Mouse (Mus musculus) cerebellum, adult 8-10 months (tissue): ENCODE measurements around the gene Casc3.

Source experiments
- DNase-seq: peaks from one replicate; pipeline ENCODE4 v3.0.0; 2022

The Casc3 gene

GRCm38 (mm10) chr11:98804605-98805004, at the start of gene Casc3:
TSS of gene Casc3 (plus strand) at chr11:98804905.
- no peak for DNase-seq

- DNase-seq = no peak
Observed at GRCm38 (mm10) chr11:98755726-98756380, 48.9 kb upstream of the Casc3 start.

DNA sequence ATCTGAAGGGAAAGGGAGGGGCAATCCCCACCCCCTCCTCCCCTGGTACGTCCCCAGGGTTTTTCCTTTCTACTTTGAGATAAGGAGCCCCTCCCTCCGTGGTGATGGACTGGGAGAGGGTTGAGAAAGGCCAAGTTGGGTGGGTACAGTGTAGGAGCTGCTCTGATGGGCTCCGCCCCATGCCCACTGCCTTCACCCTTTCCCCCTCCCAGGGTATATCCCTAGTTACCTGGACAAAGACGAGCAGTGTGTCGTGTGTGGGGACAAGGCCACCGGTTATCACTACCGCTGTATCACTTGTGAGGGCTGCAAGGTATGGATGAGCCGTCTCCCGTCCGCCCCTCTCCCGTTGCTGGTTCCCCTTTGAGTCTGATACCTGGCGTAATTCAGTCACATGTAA, 48.0 kb upstream of the Casc3 start:
- DNase-seq = no peak

DNA sequence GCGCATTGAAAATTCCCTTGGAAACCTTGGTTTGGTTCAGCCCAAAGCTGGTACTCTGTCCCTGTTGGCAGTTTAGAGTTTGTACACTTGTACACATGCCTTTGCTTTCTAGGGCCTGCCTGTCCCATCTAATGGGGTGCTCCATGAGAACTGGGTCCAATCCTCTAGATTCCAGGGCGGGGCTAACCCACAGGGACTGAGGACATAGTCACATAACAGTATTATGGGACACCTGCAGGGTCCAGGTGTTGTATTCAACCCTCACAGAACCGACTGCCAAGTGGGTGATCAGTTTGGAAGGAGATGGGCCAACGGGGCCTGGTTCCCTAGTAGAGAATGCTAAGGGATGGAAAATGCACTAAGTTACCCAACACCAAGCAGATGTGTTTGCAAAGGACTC, 42.8 kb upstream of the Casc3 start:
- DNase-seq = no peak

DNA sequence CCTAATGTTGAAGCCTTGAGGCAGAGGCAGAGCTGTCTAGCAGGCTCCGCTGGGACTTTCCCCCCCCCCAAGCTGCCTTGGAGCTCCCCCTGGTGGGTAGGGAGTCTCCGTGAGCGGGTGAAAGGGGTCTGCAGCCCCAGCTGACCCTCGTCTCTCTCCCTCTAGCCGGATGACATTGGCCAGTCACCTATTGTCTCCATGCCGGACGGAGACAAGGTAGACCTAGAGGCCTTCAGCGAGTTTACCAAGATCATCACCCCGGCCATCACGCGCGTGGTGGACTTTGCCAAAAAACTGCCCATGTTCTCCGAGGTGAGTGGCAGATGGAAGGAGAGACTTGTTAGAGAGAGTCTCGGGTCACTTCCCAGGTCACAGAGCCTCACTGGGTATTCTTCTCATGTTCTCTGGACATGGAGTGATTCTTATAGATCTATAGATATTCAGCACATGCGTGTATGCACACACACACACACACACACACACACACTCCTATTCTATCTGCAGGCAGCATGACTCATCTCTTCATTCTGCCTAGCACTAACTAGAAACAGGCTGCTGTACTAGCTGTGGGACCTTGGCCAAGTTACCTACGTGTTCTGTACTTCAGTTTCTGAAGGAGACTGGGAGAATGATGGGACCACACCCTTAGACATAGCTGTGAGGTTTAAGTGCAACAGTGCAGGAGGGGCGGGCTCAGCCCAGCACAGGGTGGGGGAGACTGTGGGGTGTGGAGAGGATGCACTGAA, 41.8 kb upstream of the Casc3 start:
- DNase-seq = no peak

DNA sequence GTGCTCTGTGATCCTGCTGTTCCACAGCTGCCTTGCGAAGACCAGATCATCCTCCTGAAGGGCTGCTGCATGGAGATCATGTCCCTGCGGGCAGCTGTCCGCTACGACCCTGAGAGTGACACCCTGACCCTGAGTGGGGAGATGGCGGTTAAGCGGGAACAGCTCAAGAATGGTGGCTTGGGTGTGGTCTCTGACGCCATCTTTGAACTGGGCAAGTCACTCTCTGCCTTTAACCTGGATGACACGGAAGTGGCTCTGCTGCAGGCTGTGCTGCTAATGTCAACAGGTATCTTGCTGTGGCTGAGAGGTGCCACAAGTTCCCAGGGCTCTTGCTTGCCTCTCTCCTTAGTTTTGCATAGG, 41.2 kb upstream of the Casc3 start:
- no peak for DNase-seq

GRCm38 (mm10) chr11:98764091-98764490, 40.6 kb upstream of the Casc3 start:
- no peak for DNase-seq

- no peak for DNase-seq
Observed at GRCm38 (mm10) chr11:98764746-98765145, 40.0 kb upstream of the Casc3 start.

- DNase-seq = no peak
Observed at GRCm38 (mm10) chr11:98765421-98766309, 39.0 kb upstream of the Casc3 start.

DNA sequence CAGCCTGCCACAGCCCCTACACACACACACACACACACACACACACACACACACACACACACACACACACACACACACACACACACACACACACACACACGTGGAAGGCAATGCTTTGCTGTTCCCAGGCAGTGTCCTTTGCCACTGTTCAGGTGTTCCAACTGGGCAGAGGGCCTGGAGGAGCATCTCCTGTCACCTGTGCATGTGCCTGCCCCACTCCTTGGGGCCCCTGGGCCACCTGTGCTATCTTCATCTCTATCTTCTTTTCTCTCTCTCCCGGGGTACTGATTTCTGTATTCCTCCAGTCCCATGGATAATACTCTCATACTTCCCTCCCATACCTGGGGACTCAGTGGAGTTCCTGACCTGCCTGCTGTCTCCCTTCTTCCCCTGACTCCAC, 38.4 kb upstream of the Casc3 start:
- DNase-seq = no peak

GRCm38 (mm10) chr11:98766816-98767215, 37.9 kb upstream of the Casc3 start:
- no peak for DNase-seq

DNA sequence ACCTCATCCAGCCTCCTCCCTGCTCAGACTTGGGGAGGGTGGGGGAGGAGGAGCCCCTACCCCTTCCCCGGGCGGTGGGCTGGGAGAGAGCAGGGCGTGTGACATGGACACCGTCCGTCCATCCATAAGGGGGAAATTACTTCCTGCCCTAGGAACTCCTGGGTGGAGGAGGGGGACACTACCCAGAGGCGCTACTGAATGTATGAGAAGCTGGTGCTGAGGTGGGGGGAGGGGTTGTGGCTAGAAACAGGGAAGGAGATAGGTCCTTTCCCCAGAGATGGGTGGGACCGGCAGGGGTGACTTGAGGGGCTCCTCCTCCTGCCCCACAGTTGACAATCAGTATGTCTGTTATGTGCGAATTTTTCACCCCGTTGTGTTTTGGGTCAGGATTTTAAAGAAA, 37.4 kb upstream of the Casc3 start:
- DNase-seq = no peak

GRCm38 (mm10) chr11:98767713-98768112, 37.0 kb upstream of the Casc3 start:
- DNase-seq = no peak

DNA sequence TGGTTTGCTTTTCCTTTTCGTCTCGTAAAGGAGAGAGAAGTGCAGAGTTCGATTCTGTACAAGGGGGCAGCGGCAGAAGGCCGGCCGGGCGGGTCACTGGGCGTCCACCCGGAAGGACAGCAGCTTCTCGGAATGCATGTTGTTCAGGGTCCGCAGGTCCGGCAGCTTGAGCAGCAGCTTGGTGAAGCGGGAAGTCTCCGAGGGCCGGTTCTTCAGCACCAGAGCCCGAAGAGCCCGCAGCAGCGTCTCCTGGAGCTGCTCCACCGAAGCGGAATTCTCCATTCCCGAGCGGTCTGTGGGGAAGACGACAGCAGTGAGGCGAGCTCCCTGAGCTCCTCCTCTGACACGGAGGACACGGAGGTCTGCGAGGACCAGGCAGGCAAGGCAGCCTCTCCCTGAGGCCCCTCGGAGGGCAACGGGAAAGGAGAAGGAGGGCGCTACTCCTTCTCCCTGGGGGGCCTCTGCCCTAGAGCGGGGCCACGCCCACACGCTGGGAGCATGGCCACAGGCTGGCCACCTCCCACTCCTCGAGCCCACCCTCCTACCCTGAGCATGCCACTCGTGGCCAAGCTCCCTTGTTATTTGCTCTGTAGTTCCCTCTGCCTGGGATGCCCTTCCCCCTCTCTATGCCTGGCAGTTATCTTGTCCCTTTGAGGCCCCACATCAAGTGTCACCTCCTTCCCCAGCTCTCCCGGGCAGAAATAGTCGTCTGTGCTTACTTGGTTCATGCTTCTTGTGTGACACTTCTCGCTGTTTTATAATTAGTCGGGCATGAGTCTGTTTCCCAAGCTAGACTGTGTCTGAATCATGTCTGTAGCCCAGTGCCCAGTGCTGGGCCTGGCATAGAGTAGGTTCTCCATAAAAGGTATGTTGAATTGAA, 36.3 kb upstream of the Casc3 start:
- peak; percentile 54 for DNase-seq

DNA sequence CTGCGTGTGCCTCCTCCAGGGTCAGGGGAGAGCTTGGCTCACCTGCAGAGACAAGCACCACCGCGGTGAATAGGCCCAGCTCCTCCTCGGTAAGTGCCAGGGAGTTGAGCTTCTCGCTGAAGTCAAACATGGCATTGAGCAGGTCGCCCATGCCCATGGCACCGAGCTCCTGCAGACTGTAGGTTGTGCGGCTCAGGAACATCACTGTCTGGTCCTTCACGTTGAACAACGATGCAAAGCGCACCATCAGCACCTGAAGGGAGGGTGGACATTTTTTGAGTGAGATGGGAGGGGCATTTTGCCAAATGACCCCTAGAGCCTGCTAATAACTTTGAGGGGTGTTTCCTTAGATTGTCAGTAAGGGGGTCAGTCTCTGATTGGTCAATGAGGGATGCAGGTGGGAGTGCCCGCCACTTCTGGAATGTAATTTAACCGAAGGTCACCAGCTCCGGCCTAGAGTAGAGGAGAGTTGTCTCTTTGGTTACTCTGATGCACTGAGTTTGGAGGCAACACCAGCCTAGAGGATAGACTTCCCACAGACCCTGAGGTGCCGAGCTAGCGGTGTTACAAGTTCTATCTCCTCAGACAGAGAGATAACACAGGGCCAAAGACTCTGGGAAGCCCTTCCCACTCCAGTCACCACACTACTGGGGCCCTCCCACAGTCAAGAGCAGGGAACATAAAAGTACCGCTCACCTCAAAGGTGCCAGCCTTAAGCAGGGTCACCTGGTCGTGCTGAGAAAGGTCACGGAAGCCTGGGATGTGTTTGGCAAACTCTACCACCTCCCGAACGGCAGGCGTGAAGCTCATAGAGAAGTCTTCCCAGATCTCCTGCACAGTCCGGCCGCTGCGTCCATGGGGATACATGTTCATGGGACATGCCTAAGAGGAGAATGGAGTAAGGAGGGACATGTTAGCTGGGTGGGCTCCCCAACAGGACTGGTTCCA, 35.4 kb upstream of the Casc3 start:
- DNase-seq = no peak

DNA sequence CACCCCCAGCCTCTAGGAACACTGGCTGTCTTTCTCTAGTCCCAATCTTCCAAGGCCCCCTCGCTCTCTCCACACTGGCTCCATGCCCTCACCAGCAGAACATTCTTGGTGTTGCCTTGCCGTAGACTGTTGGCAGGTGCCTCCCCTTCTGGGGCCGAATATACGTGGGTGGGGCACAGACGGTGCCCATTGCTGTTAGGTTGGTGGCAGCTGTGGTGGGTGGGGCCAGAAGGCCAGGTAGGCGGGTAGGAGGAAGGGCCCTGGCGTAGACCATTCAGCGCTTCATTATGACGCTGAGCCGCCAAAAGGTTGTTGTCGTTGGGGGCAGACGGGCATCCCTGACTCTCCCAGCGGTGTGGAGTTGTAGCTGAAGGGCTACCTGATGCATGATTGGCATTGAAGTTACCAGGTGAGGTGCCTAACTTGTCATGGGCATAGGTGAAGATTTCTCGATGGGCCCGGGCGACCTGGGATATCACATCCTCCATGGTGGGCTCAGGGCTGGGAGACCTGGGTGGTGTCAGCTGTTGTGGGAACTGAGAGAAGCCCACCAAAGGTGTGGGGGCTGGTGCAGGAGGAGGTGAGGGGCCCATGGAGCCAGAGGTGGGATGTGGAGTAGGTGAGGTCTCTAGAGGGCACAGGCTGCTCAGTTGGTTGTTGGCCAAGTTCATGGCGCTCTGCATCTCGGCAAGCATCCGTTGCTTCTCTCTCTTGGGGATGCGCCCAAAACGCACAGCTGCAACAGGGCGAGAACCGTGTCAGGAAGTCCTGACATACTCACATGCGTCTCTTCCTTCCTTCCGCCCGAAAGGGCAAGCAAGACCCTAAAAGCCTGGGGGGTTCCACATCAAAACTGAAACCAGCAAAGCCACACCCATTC, 34.4 kb upstream of the Casc3 start:
- DNase-seq = no peak

DNA sequence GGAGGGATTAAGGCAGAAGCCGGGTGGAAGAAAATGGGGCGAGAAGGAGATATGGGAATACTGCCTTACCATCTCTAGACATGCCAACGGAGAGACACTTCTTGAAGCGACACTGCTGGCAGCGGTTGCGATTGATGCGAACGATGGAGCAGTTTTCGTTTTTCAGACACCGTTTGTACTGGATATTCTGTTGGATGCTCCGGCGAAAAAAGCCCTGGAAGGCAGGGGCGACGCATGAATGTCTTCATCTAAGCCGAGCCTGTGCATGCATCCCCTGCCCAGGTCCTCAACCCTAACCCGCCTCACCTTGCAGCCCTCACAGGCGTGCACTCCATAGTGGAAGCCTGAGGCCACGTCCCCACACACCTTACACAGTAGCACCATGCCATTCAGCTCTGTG, 33.6 kb upstream of the Casc3 start:
- DNase-seq = no peak

DNA sequence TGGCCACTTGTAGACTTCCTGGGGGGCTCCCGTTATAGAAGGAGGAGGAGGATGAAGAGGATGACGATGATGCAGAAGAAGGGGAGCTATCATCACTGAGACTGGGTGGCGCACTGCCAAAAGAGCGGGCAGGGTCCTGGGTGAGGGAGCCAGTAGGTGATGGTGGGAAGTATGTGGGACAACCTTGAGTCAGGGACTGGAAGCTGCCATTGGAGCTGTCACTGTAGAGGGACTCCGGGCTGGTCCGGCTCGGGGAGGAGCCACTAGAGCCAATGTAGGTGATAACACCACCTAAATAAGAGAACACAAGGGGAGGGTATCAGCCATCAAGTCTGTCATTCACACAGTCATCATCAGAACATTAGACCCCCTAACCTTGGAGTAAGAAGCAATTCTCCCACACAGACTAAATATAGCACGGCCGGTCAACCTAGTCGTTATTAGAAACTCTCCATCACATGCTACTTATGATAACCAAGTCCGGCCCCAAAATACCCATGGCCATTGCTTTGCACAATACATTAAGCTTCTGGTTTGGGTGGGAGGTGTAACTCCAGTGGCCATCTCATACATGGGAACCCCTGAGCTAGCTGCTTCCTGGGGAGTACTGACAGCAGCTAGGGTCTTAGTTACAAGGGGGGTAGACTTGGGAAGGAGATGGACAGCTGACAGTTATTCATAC, 32.7 kb upstream of the Casc3 start:
- DNase-seq = no peak

- no peak for DNase-seq
Observed at GRCm38 (mm10) chr11:98772667-98773171, 32.0 kb upstream of the Casc3 start.
